Mouse (Mus musculus): ENCODE results near the gene Plekho1.
A peak's percentile ranks its signal among the peaks of the same experiment; 100 is the strongest.

Plekho1 gene

DNA sequence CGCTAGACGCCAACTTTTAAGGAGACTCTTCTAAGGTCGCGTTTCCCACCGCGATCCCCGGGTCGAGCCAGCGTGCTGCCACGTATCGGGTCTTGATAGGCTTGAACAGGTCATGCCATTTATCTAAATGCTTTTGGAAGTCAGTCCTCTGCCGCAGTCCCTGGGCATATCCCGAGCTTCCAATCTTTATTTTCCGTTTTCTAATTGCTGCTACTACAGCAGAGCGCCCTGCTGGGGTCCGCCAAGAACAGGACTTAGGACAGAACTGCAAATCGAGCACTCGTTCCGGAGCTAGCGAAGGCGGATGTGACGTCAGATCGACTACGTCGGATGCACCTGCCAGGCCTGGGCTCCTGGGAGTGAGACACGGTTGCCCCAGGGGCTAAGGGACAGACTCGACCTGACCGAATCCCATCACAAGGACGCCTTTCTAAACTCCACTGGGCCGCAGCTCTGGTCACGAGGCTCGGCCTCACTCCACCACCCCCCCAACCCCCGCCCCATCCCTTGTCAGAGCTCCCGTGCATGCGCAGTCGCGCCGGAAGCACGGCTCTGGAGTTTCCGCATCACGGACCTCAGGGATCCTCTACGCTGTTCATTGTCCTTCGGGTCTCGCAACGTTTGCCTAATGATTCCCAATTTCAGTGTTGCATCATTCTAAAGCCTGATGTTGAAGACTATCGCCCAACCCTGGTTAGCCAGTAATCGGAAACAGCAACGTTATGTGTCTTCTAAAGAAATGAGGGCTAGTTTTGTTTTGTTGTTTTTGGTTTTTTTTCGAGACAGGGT, 44.8 kb downstream of the Plekho1 start:
- peak; percentile 92 for DNase-seq (ENCODE audit: low read depth, low spot score)

DNA sequence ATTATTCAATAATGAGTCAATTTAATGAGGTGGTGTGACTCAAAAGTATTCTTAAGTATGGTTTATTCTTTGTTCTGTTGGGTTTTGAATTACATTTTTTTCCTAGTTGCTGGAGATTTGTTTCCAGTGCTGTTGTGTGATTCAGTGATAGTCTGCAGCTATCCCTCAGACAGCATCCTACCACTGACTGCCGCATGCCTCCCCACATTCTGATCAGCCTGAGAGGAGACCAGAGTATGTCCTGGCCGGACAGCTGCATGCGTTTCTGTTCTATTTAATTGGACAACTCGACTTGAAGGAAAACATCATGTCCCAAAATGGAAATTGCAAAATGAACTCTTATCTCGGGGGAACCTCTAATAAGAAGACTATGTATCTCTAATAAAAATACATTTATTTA, 47.5 kb downstream of the Plekho1 start:
- DNase-seq (ENCODE audit: low read depth, low spot score) = no peak

DNA sequence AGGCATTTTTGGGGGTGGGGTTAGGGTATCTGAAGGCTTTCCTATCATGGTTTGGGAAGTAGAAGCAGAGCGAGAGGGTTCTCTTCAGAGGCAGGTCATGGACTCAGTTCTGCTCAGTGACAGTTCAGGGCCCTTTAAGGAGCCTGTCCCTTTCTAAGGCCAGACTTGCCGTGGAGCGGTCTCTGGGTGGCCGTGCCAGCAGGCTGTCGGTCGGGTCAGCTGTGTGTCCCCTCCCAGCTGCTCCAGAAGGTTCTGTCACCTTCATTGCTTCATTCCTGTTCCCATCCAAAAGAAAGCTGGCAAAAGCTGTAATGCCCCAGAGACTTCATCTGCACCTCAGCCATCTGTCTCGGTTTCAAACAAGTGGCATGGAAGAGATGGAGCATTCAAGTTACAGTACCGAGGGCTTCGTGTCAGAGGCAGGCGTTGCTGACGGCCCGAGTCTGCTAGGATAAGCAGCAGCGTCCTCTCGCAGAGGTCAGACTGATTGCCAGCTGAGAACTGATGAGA, 50.0 kb downstream of the Plekho1 start:
- no peak for DNase-seq (ENCODE audit: low read depth, low spot score)

DNA sequence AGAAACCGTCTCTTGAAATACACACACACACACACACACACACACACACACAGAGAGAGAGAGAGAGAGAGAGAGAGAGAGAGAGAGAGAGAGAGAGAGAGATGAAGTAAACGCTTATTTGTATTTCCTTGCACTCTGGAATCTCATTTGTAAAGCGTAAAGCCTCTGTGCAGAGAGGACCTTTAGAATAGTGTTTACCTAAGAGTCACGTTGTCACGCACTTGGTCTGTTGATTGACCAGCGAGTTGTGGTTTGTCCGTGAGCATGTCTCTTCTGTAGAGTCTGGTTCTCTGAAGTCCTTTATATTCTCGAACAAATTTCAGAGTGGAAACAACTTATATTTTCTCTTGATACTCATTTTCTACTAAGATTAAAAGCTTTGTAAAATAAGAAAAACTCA, 51.1 kb downstream of the Plekho1 start:
- DNase-seq (ENCODE audit: low read depth, low spot score) = no peak

DNA sequence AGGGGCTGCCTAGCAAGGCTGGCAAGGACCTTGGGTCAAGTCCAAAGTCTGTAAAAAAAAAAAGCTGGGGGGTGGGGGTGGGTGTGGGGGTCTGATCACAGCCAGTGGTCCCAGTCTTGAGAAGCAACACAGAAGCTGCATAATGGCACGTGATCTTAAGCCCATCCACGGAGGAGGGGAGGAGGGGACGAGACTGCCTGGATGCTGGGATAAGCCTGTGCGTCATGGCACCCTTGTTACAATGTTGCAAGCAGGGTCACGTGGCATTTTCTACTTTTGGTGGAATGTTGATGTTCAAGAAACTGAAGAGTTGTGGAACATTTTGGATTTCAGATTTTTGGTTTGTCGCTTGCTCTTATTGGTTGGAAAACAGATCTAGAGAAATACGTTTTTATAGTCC, 52.6 kb downstream of the Plekho1 start:
- no peak for DNase-seq (ENCODE audit: low read depth, low spot score)

DNA sequence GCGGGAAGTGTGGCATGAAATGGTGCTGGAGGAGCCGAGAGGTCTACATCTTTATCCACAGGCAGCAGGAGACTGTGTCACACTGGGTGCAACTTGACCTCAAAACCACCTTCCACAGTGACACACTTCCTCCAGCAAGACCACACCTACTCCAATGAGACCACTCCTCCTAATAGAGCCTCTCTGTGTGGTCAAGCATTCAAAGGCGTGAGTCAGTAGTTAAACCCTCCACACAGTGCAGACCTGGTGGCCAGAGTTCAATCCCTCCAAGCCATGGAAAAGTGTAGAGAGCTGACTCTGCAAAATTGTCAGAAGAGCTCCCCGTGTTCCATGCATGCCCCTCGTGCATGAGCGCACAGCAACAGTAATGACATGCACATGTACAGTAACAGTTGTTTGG, 53.1 kb downstream of the Plekho1 start:
- no peak for DNase-seq (ENCODE audit: low read depth, low spot score)

DNA sequence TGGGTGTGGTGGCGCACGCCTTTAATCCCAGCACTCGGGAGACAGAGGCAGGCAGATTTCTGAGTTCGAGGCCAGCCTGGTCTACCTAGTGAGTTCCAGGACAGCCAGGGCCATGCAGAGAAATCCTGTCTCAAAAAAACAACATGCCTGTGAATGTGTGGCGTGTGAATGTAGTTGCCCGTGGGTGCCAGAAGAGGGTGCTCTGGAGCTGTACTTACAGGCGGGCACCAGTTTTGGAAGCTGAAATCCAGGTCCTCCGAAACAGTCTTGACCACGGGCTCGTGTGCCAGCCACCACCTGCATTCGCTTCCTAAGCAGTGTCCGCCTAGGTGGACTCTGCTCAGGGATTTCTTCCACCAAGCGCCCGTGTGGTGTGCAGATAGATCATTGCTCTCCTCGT, 57.0 kb downstream of the Plekho1 start:
- no peak for DNase-seq (ENCODE audit: low read depth, low spot score)

All from mesoderm, embryonic 11.5 days (tissue).